Mouse (Mus musculus) embryonic facial prominence, embryonic 13.5 days (tissue): Measurements from ENCODE around the gene Gm49369. TPM values are rescaled to one million over a fixed set of nuclear protein-coding genes. Genes with fewer than 3 reads are reported as not detected.
"Not testable (repeated sequence)": the region's sequence is repeated elsewhere in the genome, so short reads cannot be mapped to it uniquely, and the experiment has no call there.

Source experiments
- ATAC-seq: fragments of 200-750 bp; cut with Nextera tagmentation; 2 replicates; pipeline ENCODE4 v1.8.0; 2017; ENCODE audit warnings: low read depth; ENCODE audit not compliant: insufficient number of reproducible peaks, insufficient read depth, low FRiP score, low TSS enrichment
- H3K27ac ChIP-seq: fragments of 300-500 bp; sonication (generic); 2 replicates; pipeline ENCODE4 v1.5.1; 2015; ENCODE audit warnings: moderate library complexity, mild to moderate bottlenecking, inconsistent platforms
- H3K27me3 ChIP-seq: fragments of 300-500 bp; sonication (generic); 2 replicates; pipeline ENCODE4 v1.6.1; 2015; ENCODE audit warnings: mild to moderate bottlenecking, inconsistent platforms
- H3K36me3 ChIP-seq: fragments of 300-500 bp; sonication (generic); 2 replicates; pipeline ENCODE4 v1.6.1; 2015; ENCODE audit warnings: mild to moderate bottlenecking, inconsistent platforms
- H3K4me1 ChIP-seq: fragments of 300-500 bp; sonication (generic); 2 replicates; pipeline ENCODE4 v1.6.1; 2015; ENCODE audit warnings: inconsistent platforms
- H3K4me2 ChIP-seq: fragments of 300-500 bp; sonication (generic); 2 replicates; pipeline ENCODE4 v1.6.1; 2015; ENCODE audit warnings: moderate library complexity, mild to moderate bottlenecking, inconsistent platforms
- H3K4me3 ChIP-seq: fragments of 300-500 bp; sonication (generic); 2 replicates; pipeline ENCODE4 v1.5.1; 2015; ENCODE audit warnings: mild to moderate bottlenecking, inconsistent platforms
- H3K9ac ChIP-seq: fragments of 300-500 bp; sonication (generic); 2 replicates; pipeline ENCODE4 v1.6.1; 2015; ENCODE audit warnings: mild to moderate bottlenecking, inconsistent platforms
- H3K9me3 ChIP-seq: fragments of 300-500 bp; sonication (generic); 2 replicates; pipeline ENCODE4 v1.6.1; 2016; ENCODE audit warnings: inconsistent platforms
- WGBS: fragments of 180-500 bp; shearing (Covaris S2); methylation state at CpG from one replicate; pipeline ENCODE4 v1.1.7; 2015; ENCODE audit warnings: mixed read lengths; 5-methylcytosine and 5-hydroxymethylcytosine counted together
- polyA plus RNA-seq: library from polyadenylated mRNA; unstranded; fragments of >200 nt; fragmentation: Nextera tagmentation; extraction: Ambion mirVana; gene quantifications from 2 replicates; pipeline ENCODE4 v1.2.1, GENCODE M21; 2015

Gm49369 gene
- polyA plus RNA-seq, 1 experiment from 2014 or later = not detected

DNA sequence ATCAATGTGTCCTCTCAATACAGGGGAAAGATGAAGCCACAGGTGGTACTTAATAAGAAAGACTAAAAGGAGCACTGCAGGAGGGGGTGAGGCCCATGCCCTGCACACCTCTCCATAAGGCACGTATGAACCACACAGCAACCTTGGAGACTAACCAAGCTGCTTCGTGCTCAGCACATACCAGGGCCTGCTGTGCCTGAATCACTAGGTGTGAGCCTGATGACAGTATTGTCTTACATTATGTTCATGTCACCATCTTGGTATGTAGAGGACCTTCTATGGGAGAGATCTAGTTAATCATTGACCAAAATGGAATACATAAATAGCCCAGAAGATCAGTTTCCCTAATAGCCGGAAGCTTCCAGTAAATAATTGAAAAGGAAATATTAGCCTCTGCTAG lies 27.1 kb upstream of the Gm49369 start:
- H3K4me2 ChIP-seq = no peak overlapping the region
- no peaks in the 10 kb centered on the region for H3K9me3 ChIP-seq
- H3K36me3 ChIP-seq = no peaks in the 10 kb centered on the region
- H3K4me1 ChIP-seq = no peaks in the 10 kb centered on the region
- ATAC-seq = no peak
- WGBS = 81% methylated on average over 3 of the region's 3 CpGs
- H3K9ac ChIP-seq = no peak overlapping the region
- H3K27me3 ChIP-seq = no peaks in the 10 kb centered on the region
- no peak overlapping the region for H3K4me3 ChIP-seq
- H3K27ac ChIP-seq = no peak overlapping the region

- ATAC-seq = no peak
- H3K27ac ChIP-seq = no peak overlapping the region
- WGBS = 91% methylated on average over 8 of the region's 8 CpGs
- H3K4me2 ChIP-seq = no peak overlapping the region
- H3K9me3 ChIP-seq = no peaks in the 10 kb centered on the region
- H3K4me3 ChIP-seq = no peak overlapping the region
- no peaks in the 10 kb centered on the region for H3K27me3 ChIP-seq
- no peaks in the 10 kb centered on the region for H3K36me3 ChIP-seq
- no peaks in the 10 kb centered on the region for H3K4me1 ChIP-seq
- H3K9ac ChIP-seq = no peak overlapping the region
These were observed 26.2 kb upstream of the Gm49369 start for GRCm38 (mm10) chr7:142408686-142409085.

- Histone ChIP-seq H3K9ac (no peak overlapping the region), H3K27me3 (no peaks in the 10 kb centered on the region), H3K36me3 (no peaks in the 10 kb centered on the region), H3K9me3 (no peaks in the 10 kb centered on the region), H3K4me1 (no peaks in the 10 kb centered on the region), H3K4me2 (no peak overlapping the region), H3K4me3 (no peak overlapping the region), H3K27ac (no peak overlapping the region)
- 57% methylated on average over 4 of the region's 4 CpGs for WGBS
- ATAC-seq = no peak
These were observed 25.5 kb upstream of the Gm49369 start for GRCm38 (mm10) chr7:142407935-142408334.

DNA sequence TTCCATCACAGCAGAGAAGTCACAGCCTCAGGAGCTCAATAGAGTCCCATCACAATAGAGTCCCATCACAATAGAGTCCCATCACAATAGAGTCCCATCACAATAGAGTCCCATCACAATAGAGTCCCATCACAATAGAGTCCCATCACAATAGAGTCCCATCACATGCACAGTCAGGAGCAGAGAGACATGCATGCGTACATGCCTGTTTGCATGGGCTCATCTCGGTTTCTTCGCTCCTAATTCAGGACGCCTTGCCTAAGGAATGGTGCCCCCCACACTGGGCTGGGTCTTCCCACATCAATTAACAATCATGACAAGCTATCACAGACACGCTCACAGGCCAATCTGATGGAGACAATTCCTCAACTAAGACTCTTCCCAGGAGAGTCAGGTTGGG lies 22.7 kb upstream of the Gm49369 start:
- H3K27me3 ChIP-seq, H3K27ac ChIP-seq, H3K36me3 ChIP-seq, H3K9me3 ChIP-seq, H3K4me2 ChIP-seq, H3K4me1 ChIP-seq, ATAC-seq, H3K9ac ChIP-seq, H3K4me3 ChIP-seq: not testable (repeated sequence)
- 89% methylated on average over 5 of the region's 5 CpGs for WGBS

GRCm38 (mm10) chr7:142403591-142403990 lies 21.1 kb upstream of the Gm49369 start:
- Histone ChIP-seq H3K4me1 (0 out of 2 replicates have a peak, but pooled peaks cover 6% of the 10 kb centered on the region), H3K9me3 (no peaks in the 10 kb centered on the region), H3K4me3 (no peak overlapping the region), H3K36me3 (no peaks in the 10 kb centered on the region), H3K27me3 (no peaks in the 10 kb centered on the region), H3K9ac (no peak overlapping the region), H3K27ac (no peak overlapping the region), H3K4me2 (no peak overlapping the region)
- 78% methylated on average over 4 of the region's 4 CpGs for WGBS
- ATAC-seq = no peak

GRCm38 (mm10) chr7:142400750-142401142 lies 18.3 kb upstream of the Gm49369 start:
- no peak for ATAC-seq
- H3K4me3 ChIP-seq = no peak overlapping the region
- no peak overlapping the region for H3K4me2 ChIP-seq
- H3K4me1 ChIP-seq = 0 out of 2 replicates have a peak, but pooled peaks cover 6% of the 10 kb centered on the region
- H3K27ac ChIP-seq = no peak overlapping the region
- no peaks in the 10 kb centered on the region for H3K27me3 ChIP-seq
- H3K9ac ChIP-seq = no peak overlapping the region
- H3K9me3 ChIP-seq = no peaks in the 10 kb centered on the region
- WGBS = 37% methylated on average over 7 of the region's 7 CpGs
- H3K36me3 ChIP-seq = no peaks in the 10 kb centered on the region

DNA sequence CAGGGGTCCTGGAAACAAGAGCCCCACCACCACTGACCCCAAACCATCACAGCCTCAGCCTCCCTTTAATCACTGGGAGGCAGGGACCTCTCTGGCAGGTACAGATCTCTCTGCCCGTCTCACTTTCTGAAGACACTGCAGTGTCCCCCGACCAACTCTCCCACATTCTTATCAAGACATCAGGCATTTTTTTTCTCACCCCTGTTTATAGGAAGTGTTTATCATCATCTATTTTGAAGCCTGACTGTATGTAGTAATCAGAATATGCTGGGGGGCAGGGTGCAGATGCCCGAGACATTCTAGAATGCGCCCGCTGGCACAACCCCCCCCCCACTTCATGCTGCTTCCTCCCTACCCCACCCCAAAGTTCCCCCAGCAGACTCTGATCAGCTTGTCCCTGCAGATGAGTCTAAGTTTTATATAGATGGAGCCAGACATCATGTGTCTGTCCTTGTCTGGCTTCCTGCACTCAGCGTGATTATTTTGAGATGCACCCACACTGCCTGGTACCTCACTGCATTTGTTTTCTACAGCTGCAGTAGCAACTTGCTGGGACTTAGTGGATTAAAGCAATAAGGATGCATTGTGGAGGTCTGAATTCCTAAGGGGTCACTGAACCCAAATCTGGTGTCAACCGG lies 17.8 kb upstream of the Gm49369 start:
- Histone ChIP-seq H3K36me3 (no peaks in the 10 kb centered on the region), H3K9me3 (no peaks in the 10 kb centered on the region), H3K27me3 (no peaks in the 10 kb centered on the region), H3K4me2 (no peak overlapping the region), H3K4me1 (0 out of 2 replicates have a peak, but pooled peaks cover 6% of the 10 kb centered on the region), H3K9ac (no peak overlapping the region), H3K4me3 (no peak overlapping the region), H3K27ac (no peak overlapping the region)
- WGBS = 67% methylated on average over 7 of the region's 7 CpGs
- no peak for ATAC-seq

DNA sequence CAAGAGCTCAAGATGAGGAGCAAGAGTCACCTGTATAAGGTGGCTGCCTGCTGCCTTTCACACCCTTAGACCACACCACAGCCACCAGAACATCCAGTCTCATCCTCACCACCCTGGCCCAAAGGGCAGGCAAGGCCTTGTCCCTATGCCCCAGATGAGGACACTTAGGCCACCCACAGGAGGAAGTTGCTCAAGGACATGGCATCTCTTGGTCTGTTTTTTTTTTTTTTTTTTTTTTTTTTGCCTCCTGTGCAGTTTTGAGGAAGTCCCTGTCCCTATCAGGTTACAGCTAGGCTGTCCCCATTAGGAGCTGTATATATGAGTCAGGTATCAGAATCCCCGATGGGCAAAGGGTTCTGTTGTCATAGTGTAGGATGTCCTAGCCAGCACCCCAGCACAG lies 16.8 kb upstream of the Gm49369 start:
- no peak for ATAC-seq
- Histone ChIP-seq H3K4me2 (no peak overlapping the region), H3K4me1 (0 out of 2 replicates have a peak, but pooled peaks cover 6% of the 10 kb centered on the region), H3K27me3 (no peaks in the 10 kb centered on the region), H3K9me3 (no peaks in the 10 kb centered on the region), H3K36me3 (no peaks in the 10 kb centered on the region), H3K27ac (no peak overlapping the region), H3K9ac (no peak overlapping the region), H3K4me3 (no peak overlapping the region)
- WGBS = 65% methylated on average over 1 of the region's 1 CpGs

DNA sequence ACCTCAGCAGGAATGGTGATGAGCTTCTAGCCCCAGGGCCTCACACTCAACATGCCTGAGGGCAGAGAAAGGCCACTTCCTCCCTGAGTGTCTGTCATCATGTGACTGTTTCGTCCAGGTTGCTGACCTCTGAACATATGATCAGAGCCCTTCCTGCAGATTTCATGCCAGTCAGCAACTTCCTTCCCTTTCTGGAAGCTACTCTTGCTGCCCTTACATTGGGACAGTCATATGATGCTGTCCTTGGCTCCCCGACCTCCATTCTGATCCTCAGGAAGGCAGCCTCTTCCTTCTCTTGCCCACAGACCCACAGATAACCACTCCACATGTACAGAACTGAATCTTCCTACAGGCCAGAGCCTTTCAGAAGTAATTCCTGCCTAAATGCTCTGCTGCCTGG lies 15.6 kb upstream of the Gm49369 start:
- Histone ChIP-seq H3K36me3 (no peaks in the 10 kb centered on the region), H3K4me3 (no peak overlapping the region), H3K4me2 (no peak overlapping the region), H3K4me1 (0 out of 2 replicates have a peak, but pooled peaks cover 6% of the 10 kb centered on the region), H3K9ac (no peak overlapping the region), H3K9me3 (no peaks in the 10 kb centered on the region), H3K27me3 (no peaks in the 10 kb centered on the region), H3K27ac (no peak overlapping the region)
- WGBS = 28% methylated on average over 2 of the region's 2 CpGs
- ATAC-seq = no peak

GRCm38 (mm10) chr7:142396611-142397010 lies 14.1 kb upstream of the Gm49369 start:
- H3K9ac ChIP-seq = no peak overlapping the region
- 73% methylated on average over 1 of the region's 1 CpGs for WGBS
- no peaks in the 10 kb centered on the region for H3K36me3 ChIP-seq
- no peaks in the 10 kb centered on the region for H3K27me3 ChIP-seq
- H3K9me3 ChIP-seq = no peaks in the 10 kb centered on the region
- no peak for ATAC-seq
- no peak overlapping the region for H3K4me2 ChIP-seq
- 0 out of 2 replicates have a peak, but pooled peaks cover 6% of the 10 kb centered on the region for H3K4me1 ChIP-seq
- no peak overlapping the region for H3K4me3 ChIP-seq
- H3K27ac ChIP-seq = no peak overlapping the region

DNA sequence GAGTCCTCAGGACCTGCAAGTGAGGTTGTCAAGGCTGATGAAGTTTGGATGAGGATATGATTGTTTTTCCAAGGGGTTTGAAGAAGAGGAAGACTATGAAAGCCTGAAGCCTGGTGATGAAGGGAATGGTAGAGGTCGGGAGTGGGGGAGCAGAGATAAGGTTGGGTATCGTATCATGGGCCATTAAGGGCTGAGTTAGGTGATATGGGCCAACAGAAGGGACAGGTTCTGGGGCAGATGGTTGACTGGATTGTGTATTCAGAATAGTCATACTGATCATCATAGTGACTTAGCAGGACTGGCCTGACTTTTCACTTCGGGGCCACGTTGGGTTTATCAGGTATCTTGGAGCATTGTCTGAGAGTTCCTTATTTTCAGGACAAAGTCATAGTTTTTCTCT lies 13.0 kb upstream of the Gm49369 start:
- H3K27me3 ChIP-seq = no peaks in the 10 kb centered on the region
- H3K27ac ChIP-seq = no peak overlapping the region
- no peaks in the 10 kb centered on the region for H3K9me3 ChIP-seq
- no peaks in the 10 kb centered on the region for H3K36me3 ChIP-seq
- 0 out of 2 replicates have a peak, but pooled peaks cover 3% of the 10 kb centered on the region for H3K4me1 ChIP-seq
- WGBS = 92% methylated on average over 4 of the region's 4 CpGs
- no peak overlapping the region for H3K4me3 ChIP-seq
- no peak for ATAC-seq
- H3K4me2 ChIP-seq = no peak overlapping the region
- H3K9ac ChIP-seq = no peak overlapping the region

DNA sequence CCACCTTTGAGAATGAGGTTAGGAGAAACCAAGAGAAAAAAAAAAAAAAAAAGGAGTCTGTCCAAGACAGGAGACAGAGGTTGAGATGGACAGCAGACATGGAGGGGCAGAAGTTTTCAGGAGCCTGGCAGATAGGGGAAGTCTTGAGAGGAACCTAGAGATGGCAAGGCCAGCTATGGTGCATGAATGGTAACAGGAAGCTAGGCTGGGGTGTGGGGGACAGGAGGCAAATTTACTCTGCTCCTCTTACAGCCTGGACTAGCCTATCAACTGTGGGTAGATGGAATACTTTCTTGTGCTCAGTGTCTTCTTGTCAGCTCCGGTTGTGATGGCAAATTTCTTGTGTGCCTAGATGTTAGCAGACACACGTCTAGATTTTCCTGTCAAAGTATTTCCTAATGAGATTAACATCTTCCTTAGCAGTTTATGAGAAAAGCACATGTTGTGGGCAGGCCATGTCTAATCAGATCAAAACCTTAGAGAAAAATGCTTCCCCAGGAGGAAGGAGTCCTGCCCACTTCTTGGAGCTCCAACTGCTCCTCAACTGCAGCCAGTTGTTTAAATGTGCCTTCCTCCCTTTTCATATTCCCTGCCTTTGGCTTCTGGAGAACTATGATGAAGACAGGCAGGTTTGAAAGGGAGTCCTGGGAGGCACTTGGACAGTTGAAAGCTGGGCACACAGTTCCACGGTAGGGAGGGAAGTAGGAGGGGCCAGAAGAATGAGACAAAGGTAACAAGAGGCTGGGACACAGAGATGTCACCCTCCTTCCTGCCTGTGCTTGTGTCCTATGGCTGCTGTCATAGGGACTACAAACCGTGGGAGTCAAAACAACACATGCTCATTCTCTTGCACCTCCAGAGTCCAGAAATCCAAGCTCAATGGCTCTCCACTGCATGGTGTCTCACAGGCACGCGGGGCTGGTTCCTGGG lies 12.1 kb upstream of the Gm49369 start:
- WGBS = 60% methylated on average over 6 of the region's 6 CpGs
- Histone ChIP-seq H3K4me1 (no peaks in the 10 kb centered on the region), H3K36me3 (no peaks in the 10 kb centered on the region), H3K4me3 (no peak overlapping the region), H3K9me3 (no peaks in the 10 kb centered on the region), H3K27me3 (no peaks in the 10 kb centered on the region), H3K4me2 (no peak overlapping the region), H3K9ac (no peak overlapping the region), H3K27ac (no peak overlapping the region)
- ATAC-seq = no peak
